Mouse (Mus musculus) small intestine, adult 2 months (tissue): ENCODE measurements at regions not wholly inside any gene's neighbourhood (a gene's known extent, or its start where the extent isn't known, plus 50 kb on each side); places are given as distances from the start of the nearest gene placed in this dataset.

ENCODE experiments used
- CTCF ChIP-seq: fragments of 200-500 bp; IDR thresholded peaks from 2 replicates; pipeline ENCODE4 v1.5.1; 2012; ENCODE audit warnings: low read depth, mild to moderate bottlenecking, control low read depth, inconsistent platforms, low read length, moderate library complexity, mixed read lengths; ENCODE audit not compliant: insufficient replicate concordance, insufficient read length; ENCODE audit errors: extremely low read depth
- POLR2A ChIP-seq: fragments of 200-500 bp; IDR thresholded peaks from 2 replicates; pipeline ENCODE4 v1.6.1; 2012; ENCODE audit warnings: low read depth, mild to moderate bottlenecking, control low read depth, inconsistent platforms, low read length, moderate library complexity

- TF ChIP-seq CTCF, result no peak
- TF ChIP-seq POLR2A, result no peak
Observed at GRCm38 (mm10) chr14:99632444-99632843, 334.0 kb downstream of the Klf5 start.
